Mouse (Mus musculus) embryo, embryonic 10 days (tissue): ENCODE measurements around the gene Csf2rb2.
A peak's percentile ranks its signal among the peaks of the same experiment; 100 is the strongest.
"Not testable (repeated sequence)": the region's sequence is repeated elsewhere in the genome, so short reads cannot be mapped to it uniquely, and the experiment has no call there.

ENCODE experiments used
- DNase-seq: peaks from one replicate; pipeline ENCODE4 v3.0.0-alpha.2; 2015; ENCODE audit warnings: low spot score

The Csf2rb2 gene

GRCm38 (mm10) chr15:78313659-78314058, 8.1 kb upstream of the Csf2rb2 start:
- not testable (repeated sequence) for DNase-seq

- not testable (repeated sequence) for DNase-seq
These were observed 7.1 kb upstream of the Csf2rb2 start for GRCm38 (mm10) chr15:78312421-78313233.

DNA sequence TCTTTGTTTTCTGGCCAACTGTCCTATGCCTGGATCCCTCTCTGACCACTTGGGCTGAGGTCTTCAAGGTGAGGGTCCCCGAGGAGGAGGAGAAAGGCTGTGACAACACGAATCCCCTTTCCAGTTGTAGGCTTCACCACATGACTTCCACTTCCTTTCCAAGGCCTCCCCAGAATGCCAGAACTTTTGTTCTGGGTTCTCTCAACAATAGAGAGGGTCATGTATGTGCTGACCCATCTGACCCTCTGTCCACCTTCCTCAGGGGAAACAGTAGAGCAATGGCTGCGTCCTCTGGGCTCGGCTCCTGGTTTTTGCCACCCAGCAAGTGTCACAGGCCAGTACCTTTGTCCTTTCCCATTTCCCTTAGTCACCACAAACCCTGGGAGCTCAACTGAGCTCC, 5.5 kb upstream of the Csf2rb2 start:
- DNase-seq = no peak

DNA sequence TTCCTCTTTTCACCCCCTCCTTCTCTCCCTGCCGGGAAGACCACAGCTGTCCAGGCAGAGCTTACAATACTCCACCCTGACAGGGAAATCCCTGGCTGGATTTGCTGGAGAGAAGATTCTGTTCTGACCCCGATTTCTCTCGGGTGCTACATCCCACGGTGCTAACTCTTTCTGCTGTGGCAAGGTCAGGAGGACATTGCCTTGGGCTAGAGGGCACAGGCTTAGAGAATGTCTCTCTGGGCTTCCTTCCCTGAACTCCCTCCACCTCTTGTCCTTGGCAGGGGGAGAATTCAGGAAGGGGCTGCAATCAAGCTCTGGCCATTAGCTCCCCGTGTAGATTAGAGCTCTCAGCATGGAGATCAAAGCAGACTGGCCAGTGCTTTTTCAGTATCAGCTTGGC, 4.3 kb upstream of the Csf2rb2 start:
- no peak for DNase-seq

GRCm38 (mm10) chr15:78303665-78304233, 1.8 kb downstream of the Csf2rb2 start:
- no peak for DNase-seq

GRCm38 (mm10) chr15:78302718-78303117, 2.8 kb downstream of the Csf2rb2 start:
- no peak for DNase-seq

- no peak for DNase-seq
These were observed 4.7 kb downstream of the Csf2rb2 start for GRCm38 (mm10) chr15:78300773-78301172.

- no peak for DNase-seq
These were observed 5.9 kb downstream of the Csf2rb2 start for GRCm38 (mm10) chr15:78299641-78300040.

- no peak for DNase-seq
These were observed 7.0 kb downstream of the Csf2rb2 start for GRCm38 (mm10) chr15:78298558-78298957.

DNA sequence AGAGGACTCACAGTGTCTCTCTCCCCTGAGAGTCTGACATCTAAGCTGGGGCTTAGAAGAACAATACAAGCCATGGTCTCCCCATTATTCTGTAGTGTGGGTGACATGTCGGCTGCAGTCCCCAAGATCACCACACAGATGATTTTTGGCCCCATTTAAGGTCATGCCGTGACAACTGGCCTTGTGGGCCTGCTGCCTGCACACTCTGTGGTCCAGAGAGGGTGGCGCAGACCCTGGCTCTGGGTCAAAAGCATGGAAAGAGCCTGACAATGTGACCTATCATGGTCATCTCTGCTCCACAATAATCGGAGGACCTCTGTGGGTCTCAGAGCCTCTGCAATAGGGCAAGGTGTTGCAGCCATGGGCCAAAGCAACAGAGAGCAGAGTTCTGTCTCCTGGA, 11.8 kb downstream of the Csf2rb2 start:
- DNase-seq = no peak

- DNase-seq = peak; percentile 12
These were observed 12.3 kb downstream of the Csf2rb2 start for GRCm38 (mm10) chr15:78293228-78293627.

- not testable (repeated sequence) for DNase-seq
These were observed 15.7 kb downstream of the Csf2rb2 start for GRCm38 (mm10) chr15:78289775-78290174.

- DNase-seq = no peak
These were observed 17.6 kb downstream of the Csf2rb2 start for GRCm38 (mm10) chr15:78287941-78288340.

DNA sequence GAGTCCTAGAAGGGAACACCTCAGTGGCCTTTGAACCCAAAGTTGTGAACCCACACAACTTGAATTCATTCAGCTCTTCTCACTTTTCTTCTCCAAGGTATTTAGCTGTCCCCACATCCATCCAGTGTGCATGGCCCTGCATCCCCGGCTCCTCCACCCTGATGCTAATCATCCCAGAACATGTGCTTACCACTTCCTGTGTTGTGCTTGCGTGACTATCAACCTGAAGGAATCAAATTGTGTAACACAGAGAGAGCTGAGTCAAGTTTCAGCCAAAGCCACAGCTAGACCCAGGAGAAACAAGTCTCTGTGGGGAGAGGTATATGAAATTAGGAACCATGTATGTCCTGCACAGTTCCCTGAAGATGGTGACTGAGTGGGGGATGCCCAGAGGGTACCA, 27.2 kb downstream of the Csf2rb2 start:
- DNase-seq = no peak

DNA sequence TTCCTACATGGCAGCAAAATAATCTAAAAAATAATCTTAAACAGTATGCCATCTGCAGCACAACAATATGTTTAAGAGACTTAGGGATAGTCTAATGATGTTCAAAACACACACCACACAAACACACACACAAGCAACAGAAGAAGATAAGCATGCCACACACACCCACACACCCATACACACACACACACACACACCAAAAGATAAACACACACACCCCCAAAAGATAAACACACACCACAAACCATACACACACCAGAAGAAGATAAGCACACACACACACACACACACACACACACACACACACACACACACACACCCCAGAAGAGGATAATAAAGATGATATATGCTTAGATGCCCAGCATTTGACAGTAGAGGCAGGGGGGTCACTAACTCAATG, 34.3 kb downstream of the Csf2rb2 start:
- DNase-seq = no peak

GRCm38 (mm10) chr15:78267865-78268264, 37.7 kb downstream of the Csf2rb2 start:
- DNase-seq = peak; percentile 8

DNA sequence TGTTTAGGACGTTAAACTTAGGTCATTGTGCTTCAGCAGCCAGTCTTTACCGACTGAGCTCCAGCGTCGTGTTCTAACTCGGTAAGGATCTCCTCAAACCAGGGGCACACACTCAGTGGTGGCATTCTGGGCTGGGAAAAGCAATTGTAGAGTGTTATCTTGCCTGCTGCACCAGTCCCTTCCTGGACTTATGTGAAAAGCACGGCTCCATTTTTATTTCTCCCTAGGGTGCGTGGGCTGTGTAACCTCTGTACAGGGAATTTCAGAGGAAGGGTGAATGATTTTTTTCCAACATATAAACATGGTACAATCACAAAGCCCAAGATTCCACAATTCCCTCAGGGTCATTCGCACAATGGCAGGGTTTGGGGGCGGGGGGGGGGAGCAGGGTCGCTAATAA, 38.1 kb downstream of the Csf2rb2 start:
- DNase-seq = no peak

DNA sequence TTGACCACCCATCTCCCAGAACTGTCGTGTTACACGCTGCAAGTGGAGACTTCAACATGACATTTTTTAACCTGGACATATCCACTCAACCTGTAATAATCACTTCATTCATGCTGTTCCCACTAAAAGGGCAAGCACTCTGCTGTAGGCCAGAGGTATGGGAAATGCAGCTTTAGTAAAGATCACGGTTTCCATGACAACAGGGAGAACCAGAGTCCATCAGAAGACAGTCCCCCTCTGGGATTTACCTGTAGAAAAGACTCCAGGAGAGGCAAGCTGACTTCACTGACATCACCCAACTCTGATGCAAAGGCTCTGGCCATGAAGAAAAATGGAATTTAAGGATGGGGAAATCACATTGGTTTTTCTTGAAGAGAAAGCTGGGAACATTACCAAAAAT, 42.2 kb downstream of the Csf2rb2 start:
- DNase-seq = no peak

GRCm38 (mm10) chr15:78260668-78261333, 44.7 kb downstream of the Csf2rb2 start:
- no peak for DNase-seq

DNA sequence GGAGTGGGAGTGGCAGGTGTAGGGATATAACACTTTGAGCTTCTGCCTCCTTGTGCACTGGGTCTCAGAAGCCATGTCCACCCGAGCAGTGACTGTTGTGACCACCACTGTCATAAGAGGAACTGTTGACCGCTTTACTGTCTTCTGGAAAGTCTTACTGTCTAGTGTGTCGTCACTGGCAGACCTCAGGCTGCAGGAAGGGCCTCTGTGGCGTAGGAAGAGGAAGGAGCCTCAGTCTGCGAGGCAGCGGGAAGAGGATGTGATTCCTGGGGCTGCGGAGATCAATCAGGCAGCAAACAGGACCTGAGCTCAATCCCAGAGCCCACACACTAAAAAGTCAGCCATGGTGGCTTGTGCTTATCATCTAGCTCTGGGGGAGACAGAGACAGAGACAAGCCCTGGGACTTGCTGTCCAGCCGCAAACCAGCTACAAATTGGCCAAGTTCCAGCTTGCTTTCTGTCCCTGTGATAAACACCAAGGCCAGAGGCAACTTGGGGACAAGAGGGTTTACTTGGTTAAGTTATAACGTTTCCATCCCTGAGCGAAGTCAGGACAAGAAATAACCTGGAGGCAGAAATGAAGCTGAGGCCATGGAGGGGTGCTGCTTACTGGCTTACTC, 47.2 kb downstream of the Csf2rb2 start:
- no peak for DNase-seq

- DNase-seq = peak; percentile 73
These were observed 48.0 kb downstream of the Csf2rb2 start for GRCm38 (mm10) chr15:78257326-78258050.
